Mouse (Mus musculus) lung, postnatal 0 days (tissue): Measurements from ENCODE around the gene Acy3.

Source experiments
- CTCF ChIP-seq: IDR thresholded peaks from 2 replicates; pipeline ENCODE4 v1.5.1; 2016; ENCODE audit warnings: antibody characterized with exemption, mild to moderate bottlenecking
- EP300 ChIP-seq: IDR thresholded peaks from 2 replicates; pipeline ENCODE4 v1.6.1; 2016; ENCODE audit warnings: antibody characterized with exemption, mild to moderate bottlenecking, control low read depth

DNA sequence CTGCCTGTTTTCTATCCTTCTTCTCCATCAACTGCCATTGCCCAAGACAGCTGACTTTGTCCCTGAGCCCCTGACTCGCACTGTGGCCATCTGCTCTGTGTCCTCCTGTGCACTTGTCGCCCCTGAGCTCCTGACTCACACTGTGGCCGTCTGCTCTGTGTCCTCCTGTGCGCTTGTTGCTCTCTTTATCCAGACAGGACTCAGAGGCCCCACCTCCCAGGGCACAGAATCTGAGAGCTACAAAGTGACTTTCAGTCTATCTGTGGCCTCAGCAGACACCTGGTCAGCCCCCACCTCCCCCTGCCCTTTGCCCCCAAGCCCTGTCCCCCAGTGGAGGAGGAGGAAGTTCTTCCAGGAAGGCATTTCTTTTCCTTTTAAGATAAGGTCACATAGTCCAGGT is 30.6 kb upstream of the Acy3 start:
- no peak for TF ChIP-seq CTCF
- TF ChIP-seq EP300: no peak
